Mouse (Mus musculus): ENCODE data around the gene Zim1.

GRCm38 (mm10) chr7:6699230-6699629, 3.0 kb upstream of the Zim1 start:
- TF ChIP-seq CEBPB (IDR thresholded peaks at IDR 0.05; ENCODE audit: low read depth) (no peak), CTCF (IDR thresholded peaks at IDR 0.05; ENCODE audit: control insufficient read depth, insufficient read depth, insufficient read length) (no peak), USF1 (IDR thresholded peaks at IDR 0.05; ENCODE audit: low read depth) (no peak), FOSL1 (IDR thresholded peaks at IDR 0.05; ENCODE audit: insufficient read depth, low read length, poor library complexity, severe bottlenecking) (no peak)
